Mouse (Mus musculus) adrenal gland, postnatal 25 days (tissue): ENCODE results near the gene Slc25a23. TPM values are rescaled to one million over a fixed set of nuclear protein-coding genes. Genes with fewer than 3 reads are reported as not detected.

Source experiments
- DNase-seq: peaks from one replicate; pipeline ENCODE4 v3.0.0; 2021; ENCODE audit warnings: mixed read lengths
- long read RNA-seq: library from polyadenylated mRNA; stranded (forward); transcript quantifications from one replicate; pipeline ENCODE4 v2.0.0, GENCODE M21; 2021
- total RNA-seq: library from RNA; stranded (reverse); gene quantifications from 2 replicates; pipeline ENCODE4 v1.2.3, GENCODE M21; 2021

The Slc25a23 gene
- total RNA-seq: 89.2 and 96.3 TPM in 2 replicates
- long read RNA-seq, partial matches to known transcripts: 14 of 21 reads
- long read RNA-seq, other reads (novel, unspliced or antisense): 6 of 21 reads

- DNase-seq: peak; percentile 74
Measured at GRCm38 (mm10) chr17:57059486-57059977, at the start of gene Slc25a23. Gene Slc25a23 (minus strand): TSS chr17:57059863.

GRCm38 (mm10) chr17:57108666-57109171, 49.1 kb upstream of the Slc25a23 start:
- no peak for DNase-seq

DNA sequence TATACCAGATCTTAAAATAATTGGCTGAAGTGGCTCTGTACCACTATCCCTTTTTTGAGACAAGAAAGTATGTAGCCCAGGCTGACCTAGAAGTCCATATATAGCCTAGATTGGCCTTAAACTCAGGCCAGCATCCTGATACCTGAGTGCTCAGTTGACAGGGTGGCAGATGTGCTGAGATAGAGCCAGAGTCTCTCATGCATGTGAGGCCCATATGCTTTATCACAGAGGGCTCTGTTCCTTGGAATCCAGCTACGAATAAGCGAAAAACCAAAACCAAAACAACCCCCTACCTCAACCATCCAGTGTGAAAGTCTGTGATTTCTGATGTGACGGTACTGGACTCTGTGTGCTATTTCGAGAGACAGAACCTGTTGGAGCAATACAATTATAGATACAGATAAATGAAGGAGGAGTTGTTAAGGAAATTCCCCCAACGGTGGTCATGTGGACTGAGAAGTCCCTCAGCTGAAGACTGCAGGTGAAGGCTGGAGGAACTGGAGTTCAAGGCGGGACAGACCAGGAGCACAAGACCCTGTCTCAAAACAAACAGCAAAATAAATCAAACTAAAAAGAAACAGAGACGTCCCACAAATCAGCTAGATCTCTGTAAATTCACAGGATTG, 48.5 kb upstream of the Slc25a23 start:
- no peak for DNase-seq

- DNase-seq: no peak
Measured at GRCm38 (mm10) chr17:57107064-57107463, 47.4 kb upstream of the Slc25a23 start.

- no peak for DNase-seq
Measured at GRCm38 (mm10) chr17:57106035-57106368, 46.3 kb upstream of the Slc25a23 start.

- peak; percentile 15 for DNase-seq
Measured at GRCm38 (mm10) chr17:57105181-57106034, 45.7 kb upstream of the Slc25a23 start, which contains the start of gene Tnfsf9. Gene Tnfsf9 (plus strand): TSS chr17:57105325.

DNA sequence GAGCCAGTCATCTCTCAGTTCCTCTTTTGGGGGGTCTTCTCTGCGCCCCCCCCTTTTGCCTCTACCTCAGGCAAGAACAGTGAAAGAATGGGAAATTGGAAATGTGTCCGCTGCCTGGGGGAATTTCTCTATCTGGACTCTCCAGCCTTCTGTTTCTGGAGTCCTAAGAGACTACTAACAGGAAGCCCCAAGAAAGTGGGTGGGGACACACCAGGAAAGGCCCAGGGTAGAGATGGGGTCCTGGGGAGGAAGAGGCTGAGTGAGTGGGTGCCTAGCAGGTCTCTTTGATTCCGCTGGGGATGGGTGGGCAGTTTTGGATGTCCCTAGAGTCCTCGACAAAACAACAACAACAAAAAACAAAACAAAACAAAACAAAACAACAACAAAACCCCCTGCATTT, 44.8 kb upstream of the Slc25a23 start:
- DNase-seq: no peak

- DNase-seq: no peak
Measured at GRCm38 (mm10) chr17:57102276-57102675, 42.6 kb upstream of the Slc25a23 start.

DNA sequence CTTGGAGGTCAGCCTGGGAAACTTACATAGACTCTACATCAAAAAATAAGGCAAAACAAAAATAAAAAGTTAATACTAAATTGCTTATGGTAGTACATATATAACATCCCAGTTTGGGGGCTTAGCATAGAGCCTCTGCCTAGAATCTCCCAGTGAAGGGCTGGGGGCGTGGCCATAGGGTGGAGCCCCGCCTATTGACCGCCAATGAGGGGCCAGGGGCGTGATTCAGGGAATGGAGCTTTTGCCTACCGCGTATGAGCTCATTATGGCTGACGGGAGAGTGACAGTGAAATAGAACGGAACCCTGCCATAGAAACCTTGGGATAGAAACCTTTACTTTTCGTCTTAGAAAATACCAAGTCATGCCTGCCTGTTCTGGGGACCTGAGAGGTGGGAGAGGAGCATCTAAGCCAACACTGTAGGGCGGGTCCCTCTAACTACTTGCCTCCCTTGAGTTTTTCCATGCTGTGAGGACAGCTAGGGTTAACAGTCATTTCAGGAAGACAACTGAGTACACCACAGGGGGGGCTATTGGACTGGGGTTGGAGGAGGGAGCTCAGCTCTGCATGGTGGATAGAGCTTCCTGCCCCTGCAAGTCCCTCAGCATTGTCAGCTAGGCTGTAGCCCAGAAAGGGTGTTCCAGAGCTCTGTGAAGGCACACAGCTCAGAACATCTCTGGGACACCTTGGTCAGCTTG, 40.1 kb upstream of the Slc25a23 start:
- DNase-seq: peak; percentile 21

DNA sequence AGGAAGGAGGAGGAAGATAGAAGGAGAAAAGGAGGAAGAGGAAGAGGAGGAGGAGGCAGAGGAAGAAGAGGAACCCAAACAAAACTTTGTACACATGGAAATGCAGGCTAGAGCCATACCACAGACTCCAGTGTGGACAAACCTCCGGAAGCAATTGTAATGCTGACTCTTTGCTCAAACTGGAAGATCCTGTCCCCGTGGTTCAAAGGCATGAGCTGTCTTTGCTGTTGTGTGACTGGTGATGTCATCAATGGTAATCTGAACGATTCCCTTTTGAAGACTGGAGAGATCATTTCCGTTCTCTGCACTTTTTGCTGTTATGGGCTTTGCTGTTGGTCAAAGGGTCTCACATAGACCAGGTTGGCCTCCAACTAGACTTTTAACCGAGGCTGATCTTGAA, 38.7 kb upstream of the Slc25a23 start:
- no peak for DNase-seq

DNA sequence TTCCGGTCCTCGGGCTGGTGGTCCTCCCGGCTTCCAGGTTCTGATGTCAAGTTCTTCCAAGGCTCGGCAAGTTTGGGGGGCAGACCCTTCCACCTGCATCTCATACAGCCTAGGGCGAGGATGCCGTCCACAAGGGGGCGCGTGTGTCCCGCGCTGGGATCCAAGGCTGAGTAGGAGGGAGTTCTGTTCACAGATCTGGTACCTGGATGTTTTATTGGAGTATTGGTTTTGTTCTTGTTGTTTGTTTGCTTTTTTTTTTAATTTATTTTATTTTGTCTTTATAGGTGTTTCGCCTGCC, 36.9 kb upstream of the Slc25a23 start:
- DNase-seq: peak; percentile 91

DNA sequence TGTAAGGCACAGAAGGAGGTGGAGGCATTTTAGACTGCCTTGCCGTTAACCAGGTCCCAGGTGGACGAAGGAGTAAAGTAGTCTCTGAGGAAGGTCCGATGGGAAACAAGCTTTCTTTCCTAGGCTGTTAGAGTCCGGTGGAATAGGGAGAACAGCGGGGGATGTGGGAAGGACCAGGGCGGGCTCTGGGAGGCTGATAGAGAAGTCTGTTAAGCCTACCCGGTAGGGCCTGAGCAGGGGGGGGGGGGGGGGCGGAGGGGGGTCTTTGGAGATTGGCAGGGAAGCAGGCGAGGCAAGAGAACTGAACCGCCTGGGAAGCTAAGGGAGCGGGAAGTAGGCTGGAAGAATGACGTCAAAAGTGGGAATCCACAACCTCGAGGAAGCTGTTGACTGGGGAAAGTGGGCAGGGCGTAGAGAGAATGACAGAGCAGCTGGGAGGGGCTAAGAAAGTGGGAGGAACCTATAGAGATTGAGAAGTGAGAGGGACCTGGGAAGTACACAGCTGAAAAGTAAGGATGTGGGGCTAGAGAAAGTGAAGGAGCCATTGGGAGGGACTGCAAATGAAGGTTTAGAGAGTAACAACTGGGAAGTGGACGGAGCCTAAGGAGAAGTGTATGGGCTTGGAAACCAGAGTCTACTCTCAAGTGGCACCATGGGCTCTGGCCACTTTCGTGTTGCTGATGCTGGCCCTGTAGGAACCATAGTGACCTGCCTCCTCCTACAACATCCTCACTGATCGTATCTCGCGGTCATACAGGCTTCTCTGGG, 36.4 kb upstream of the Slc25a23 start:
- no peak for DNase-seq

DNA sequence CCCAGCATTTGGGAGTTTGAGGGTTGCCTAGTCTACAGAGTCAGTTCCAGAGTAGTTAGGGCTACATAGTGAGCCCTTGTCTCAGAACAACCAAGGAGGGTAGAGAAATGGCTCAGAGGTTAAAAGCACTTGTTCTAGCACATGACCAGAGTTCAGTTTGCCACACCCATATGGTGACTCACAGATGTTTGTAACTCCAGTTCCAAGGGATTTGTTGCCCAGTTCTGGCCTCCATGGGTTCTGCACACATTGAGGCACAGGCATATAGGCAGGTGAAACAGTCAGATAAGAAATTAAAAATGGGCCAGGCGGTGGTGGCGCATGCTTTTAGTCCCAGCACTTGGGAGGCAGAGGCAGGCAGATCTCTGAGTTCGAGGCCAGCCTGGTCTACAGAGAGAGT, 34.6 kb upstream of the Slc25a23 start:
- no peak for DNase-seq

DNA sequence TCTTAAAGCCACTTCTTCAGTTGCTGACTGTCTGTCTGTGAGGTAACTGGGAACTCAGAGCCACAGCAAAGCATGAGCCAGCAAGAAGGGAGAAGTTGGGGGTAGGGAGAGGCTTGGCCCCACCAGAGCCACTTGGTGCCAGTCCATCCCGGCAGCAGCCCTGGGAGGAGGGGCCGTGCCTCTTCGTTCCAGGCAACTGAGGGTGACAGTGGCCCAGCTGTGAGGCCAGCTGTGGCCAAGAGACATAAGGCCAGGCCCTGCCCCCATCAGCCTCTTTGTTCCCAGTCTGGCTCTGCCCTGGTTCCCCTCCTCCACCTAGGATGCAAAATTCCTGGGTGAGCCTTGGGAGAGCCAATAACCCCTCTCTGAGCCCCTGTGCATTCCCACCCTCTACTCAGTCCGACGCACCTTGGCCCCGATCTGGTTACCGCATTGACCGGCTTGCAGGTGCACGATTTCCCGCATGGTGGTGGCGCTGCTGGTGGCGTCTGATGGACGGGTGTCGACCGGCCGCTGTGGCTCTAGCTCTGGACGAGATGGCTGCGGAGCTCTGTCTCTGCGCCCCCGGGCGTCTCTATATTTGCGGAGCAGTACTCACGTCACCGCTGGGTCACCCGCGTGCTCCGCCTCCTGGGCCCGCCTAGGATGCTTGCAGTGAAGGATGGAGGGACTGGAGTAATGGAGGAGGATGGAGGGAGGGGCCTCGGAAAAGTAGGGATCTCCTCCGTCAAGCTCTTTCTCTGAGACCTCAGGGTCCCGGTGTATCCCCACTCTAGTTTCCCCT, 27.6 kb upstream of the Slc25a23 start, which contains the start of gene Tubb4a:
Tubb4a (minus strand) TSS at position 734 of the 784 bp plus-strand sequence.
- DNase-seq: peak; percentile 44

DNA sequence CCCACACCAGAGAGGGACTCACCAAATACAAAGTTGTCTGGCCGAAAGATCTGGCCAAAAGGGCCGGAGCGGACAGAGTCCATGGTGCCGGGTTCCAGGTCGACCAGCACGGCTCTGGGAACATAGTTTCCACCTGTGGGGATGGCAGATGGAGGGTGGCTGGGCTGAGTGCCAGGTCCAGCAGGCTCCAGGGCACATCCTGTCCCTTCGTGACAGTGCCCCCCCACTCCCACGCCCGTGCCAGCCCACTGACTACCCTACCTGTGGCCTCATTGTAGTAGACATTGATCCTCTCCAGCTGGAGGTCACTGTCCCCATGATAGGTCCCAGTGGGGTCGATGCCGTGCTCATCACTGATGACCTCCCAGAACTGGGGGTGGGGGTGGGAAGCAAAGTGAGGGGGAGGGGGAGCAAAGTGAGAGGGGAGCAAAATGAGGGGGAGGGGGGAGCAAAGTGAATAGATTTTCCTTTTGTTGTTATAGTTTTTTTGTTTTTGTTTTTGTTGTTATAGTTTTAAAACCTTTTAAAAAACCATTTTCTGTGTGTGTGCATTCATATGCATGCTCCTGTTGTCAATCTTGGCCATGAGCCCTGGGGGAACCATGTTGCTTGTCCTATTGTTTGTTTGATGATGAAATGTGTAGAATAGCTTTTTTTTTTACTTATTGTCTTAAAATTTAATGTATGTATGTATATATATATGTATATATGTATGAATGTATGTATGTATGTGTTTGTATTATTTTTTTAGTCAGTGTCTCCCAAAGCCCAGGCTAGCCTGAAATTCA, 26.5 kb upstream of the Slc25a23 start:
- DNase-seq: no peak

- no peak for DNase-seq
Measured at GRCm38 (mm10) chr17:57082481-57082880, 22.8 kb upstream of the Slc25a23 start.

GRCm38 (mm10) chr17:57081234-57081842, 21.7 kb upstream of the Slc25a23 start:
- no peak for DNase-seq

- DNase-seq: no peak
Measured at GRCm38 (mm10) chr17:57079919-57080318, 20.3 kb upstream of the Slc25a23 start.

DNA sequence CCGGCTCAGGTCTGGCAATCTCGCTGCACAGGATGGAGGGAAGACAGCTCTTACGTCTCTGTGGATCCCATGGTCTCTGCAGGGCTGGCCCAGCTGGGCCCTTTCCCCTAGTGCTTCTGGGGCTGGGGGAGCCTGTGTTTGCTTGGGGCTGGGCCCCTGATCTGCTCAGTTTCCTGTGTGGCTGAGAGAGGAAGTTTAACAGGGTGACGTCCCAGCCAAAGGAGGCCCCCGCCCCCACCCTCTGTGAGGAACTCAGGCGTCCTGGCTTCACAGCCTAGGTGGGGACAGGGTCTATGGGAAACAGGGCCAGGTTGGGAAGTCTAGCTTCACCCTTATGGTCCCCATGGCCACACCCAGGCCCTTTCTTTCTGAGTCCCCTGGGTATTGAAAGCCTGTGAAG, 18.7 kb upstream of the Slc25a23 start, which contains the start of gene Dennd1c:
Dennd1c (minus strand) TSS at position 179 of the 400 bp plus-strand sequence.
- no peak for DNase-seq

- no peak for DNase-seq
Measured at GRCm38 (mm10) chr17:57076916-57077315, 17.3 kb upstream of the Slc25a23 start.
